Mouse (Mus musculus): ENCODE measurements around the gene Kpnb1.

The Kpnb1 gene

DNA sequence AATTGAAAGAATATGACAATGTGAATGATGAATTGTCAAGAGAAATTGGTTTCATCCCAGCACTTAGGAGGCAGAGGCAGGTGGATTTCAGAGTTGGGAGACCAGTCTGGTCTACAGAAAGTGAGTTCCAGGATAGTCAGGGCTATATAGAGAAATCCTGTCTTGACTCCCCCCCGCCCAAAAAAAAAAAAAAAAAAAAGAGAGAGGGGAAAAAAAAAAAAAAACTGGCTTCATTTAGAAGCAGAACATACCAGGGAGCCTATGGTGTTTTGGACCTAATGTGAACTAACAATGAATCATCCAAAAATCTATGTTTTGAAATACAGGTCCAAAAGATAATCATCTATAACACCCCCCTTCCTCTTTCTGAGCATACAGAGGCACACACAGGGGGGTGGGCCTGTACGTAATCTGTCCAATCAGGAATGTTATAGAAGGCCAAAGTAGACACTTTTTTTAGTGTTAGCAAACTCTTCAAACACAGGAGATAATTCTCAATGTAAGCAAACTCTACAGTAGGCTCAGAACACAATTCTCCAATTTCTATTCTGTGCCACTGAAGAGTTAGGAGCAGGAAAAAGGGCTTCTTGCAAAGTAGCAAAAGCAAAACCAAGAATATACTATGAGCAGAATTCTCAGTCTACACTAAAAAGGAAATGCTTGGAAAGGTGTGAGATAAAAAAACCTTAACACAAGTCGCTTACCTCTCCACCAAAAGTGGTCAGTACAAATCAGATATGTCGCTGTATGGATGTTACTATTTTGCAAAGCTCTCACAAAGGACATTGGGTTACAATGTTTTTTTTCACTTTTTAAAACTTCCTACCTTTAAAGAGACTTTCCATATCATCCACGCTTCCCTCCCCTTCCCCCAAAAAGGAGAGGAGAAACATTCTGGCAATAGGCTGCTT lies 1.7 kb downstream of the Kpnb1 start:
- no peak for DNase-seq

DNA sequence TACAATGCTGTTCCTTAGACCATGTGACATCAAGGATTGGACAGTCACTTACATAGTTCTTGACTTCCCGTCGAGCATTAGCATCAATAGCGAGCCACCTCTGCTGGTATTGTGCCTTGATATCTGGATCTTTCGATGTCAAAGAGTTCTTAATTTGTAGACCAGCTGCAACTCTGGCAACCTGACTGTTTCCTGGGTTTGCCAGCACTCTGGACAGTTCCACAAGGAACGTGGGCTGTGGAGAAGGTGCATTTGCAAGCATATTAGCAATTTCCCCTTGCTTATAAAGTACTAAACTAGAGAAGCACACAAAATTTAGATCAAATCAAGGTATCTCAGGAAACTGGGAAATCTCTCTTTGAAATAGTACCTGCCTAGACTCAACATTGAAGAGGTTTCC lies 2.8 kb downstream of the Kpnb1 start:
- DNase-seq, result no peak

DNA sequence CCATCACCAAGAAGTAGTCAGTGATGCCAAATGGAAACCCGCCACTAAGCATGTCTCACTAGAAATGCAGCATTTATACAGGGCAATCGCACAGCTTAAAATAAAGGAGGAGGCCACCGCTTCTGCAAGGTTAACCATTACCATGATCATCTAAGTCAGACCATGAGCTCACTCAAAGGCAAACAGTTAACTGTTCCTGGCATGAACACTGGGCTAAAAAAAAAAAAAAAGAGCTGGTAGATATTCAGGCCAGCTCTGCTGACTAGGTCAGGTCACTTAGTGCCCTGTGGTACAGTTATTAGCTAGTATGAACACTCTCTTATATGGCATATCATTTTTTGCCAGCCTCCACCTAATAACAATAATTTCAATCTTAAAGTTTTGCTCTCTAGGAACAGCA lies 5.2 kb downstream of the Kpnb1 start:
- DNase-seq, result no peak

DNA sequence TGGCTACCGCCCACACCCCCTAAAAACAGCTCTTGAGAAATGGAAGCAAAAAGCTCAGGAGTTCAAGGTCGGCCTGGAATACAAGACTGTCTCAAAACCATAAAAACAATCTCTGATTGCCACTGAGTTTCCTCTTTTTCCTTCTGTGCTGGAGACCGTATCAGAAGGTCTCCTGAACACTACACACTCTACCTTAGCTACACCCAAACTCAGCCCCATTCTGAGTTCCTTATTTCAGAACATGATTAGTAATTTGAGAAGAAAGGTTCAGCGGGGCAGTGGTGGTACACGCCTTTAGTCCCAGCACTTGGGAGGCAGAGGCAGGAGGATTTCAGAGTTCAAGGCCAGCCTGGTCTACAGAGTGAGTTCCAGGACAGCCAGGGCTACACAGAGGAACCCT lies 6.6 kb downstream of the Kpnb1 start:
- no peak for DNase-seq

DNA sequence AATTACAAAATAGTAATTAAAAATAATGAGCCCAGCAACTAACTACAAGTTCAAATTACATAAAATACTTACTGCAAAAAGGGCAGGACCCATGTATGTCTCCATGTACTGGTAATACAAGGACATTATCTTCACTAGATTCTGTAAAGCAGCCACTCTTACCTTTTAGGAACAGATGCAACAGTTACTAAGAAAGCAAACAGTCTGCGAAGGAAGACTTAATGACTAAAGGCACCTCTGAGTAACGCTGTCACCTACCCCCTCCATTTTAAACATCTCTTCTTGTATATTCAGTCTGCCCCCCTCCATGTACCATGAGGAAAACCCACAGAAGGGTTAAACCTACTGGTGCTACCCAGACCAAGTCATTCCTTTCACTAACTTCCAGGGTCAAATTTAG lies 9.5 kb downstream of the Kpnb1 start:
- DNase-seq, result no peak

DNA sequence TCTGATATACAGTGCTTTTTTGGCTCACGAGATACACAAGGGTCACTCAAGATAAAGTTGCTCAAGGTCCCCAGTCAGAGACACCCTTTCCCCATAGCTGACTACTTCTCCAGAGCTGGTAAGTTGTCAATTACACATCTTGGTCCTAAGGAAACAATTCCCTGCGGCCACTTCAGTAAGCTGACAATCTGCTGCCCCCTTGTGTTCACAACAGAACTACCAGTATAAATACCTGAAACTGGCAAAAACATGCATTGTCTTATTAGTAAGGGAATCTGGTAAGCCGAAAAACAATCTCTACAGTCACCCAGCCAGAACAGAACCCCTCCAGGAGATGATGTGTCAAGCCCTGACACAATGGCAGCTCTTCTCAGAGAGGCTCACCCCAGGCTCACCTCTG lies 10.8 kb downstream of the Kpnb1 start:
- DNase-seq, result peak; percentile 34 to 73

DNA sequence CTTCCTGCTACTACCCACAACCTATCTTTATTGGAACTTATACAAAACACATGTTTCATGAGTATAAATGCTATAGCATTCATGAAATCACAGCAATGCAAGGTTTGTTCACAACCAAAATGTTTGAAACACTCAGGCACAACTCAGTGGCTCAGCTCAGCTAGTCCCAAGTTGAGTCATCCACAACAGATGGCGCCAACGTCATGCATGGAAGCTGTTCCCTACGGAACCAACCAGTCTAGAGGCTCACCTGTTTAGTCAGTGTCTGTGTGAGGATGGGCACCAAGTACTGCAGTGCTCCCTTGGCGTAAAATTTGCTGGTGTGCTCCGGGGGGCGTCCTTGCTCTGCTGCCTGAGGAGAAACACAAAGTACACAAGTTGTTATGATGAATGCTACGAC lies 12.2 kb downstream of the Kpnb1 start:
- peak; percentile 49 to 66 for DNase-seq

DNA sequence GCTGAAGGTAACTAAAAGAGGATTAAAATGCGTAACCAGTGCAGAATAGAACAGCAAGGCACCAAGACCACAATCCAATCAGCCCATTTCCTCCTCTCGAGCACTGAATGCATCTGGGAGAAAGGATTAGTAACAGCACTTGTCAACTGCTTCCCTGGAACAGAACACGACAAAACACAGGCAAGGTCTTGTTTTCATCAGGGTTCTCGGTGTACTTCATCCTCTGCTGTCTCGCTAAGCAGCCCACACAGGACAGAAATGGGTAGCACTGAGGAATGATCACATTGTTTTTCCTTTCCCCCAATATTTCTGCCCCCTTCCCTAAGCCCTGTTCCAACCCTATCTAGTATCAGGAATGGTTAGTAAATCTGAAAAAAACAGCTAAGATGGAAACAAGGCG lies 27.3 kb downstream of the Kpnb1 start:
- DNase-seq, result no peak

DNA sequence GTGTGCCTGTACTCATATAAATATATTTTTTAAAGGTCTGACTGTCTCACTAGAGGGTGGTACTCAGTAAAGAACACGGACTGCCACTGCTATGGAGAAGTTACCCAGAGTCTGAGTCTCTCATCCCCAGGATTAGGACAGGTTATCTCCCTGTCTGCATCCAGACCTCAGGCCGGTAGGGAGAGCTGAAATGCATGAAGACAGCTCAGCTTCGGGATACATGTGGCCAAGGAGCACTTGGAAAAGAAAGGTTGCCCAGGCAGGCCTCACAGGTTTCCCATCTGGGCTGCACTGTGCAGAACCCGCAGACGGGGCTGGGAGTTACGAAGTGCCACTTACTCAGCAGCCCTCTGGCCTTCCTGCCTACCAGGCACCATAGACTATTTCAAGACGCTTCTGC lies 30.7 kb downstream of the Kpnb1 start:
- no peak for DNase-seq

DNA sequence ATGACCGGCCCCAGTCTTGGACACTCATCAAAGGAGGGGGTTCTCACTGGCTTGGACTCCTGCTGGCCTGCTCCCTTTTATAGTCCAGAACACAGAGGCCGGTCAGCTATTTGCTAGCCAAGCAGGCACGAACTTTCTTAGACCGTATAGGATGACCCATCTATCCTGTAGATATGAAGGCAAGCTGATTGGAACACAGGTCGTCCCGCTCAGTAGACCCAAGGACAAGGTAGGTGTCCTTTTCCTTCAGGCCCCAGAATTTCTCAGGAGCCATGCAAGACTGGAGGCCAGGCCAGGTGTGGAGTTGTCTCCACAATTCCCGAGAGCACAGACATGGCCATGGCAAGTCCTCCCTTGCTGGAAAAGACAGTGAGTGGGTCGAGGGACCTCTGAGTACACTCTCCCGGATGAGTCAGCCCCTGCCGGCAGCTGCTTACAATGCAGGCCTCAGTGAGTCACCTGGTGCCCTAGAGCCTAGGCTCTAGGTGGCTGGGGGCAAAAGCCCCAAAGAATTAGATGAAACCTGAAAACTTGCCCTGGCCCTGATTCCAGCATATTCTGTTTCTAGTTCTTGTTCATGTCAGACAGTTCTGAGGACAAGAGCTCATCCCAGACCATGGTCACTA lies 34.9 kb downstream of the Kpnb1 start:
- peak; percentile 39 to 57 for DNase-seq

DNA sequence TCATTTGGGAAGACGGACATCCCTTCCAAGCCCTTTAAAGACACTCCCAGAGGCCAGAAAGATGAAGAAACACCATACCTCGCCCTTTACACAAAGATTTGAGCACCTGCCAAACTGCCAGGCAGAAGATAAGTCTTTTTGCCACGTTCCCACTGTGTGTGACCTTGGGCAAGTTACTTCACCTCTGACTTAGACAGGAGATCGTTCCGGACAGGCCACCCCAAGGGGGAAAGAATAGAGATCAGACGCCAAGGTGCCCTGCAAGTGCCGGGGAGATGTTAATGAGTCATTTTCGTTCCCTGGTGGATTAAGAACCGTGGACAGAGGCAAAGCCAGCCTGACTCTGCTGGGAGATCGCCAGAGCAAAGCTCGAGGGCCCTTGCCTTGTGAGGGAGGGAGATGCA lies 35.7 kb downstream of the Kpnb1 start:
- DNase-seq, result peak; percentile 61 to 67

DNA sequence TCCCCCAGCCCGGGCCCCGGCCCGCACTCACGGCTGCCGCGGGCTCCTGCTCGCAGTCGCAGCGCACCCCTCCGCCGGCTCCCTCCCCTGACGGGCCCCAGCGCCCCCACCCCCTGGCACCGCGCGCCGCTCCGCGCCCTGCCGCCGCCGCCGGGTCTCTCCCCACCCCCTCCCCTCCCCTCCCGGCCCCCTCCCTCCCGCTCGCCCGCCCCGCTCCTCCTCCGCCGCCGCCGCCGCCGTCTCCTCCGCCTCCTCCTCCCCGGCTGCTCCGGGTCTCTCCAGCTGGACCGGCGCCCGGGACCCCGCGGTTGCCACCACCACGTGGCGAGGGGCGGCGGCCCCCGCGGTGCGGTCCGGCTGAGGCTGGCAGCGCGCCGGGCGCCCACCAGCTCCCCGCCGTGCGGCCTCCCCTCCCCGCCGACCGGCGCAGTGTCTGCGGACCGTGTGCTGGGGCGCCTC lies 36.3 kb downstream of the Kpnb1 start, which contains the start of gene Tbkbp1:
Gene Tbkbp1 (minus strand): TSS at position 153 of the 459 bp plus-strand sequence.
- peak; percentile 81 to 84 for DNase-seq

DNA sequence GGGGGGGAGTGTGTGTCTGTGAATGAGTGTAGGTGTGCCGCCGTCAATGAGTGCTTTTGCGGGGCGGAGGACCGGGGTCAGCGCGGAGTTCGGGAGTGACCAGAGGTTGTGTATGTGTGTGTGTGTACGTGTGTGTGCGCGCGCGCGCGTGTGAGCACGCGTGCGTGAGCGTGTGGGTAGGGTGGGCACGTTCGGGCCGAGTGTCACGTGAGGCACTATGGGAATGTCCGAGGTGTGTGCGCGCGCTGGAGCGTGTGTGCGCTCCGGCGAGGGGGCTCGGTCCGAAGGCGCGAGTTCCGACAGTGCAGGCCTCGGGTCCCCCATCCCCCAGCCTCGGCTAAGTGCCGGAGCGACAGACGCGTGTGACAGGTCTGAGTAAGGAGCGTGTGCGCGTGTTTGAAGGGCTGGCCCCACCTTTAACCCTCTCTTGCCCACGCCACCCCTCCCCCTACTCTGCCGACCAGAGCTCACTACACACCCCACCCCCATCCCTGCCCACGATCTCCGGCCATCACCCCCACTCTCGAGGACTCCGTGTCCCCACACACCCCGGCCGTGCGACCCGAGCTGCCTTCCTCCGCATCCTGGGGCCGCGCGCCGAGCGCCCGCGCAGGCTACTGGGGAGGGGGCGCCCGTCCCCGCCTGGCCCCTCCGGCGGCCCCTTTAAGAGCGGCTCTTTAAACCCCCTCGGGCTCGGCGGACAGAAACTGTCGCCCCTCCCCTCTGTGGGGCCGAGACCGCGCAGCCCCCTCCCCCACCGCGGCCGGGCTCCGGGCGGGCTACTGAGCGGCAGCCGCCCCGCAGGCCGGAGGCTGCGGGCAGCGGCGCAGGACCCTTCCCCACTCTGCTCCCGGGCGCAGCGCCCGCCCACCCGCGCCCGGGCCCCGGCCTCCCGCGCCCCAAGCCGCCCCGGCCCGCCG lies 37.0 kb downstream of the Kpnb1 start:
- peak; percentile 87 to 90 for DNase-seq

DNA sequence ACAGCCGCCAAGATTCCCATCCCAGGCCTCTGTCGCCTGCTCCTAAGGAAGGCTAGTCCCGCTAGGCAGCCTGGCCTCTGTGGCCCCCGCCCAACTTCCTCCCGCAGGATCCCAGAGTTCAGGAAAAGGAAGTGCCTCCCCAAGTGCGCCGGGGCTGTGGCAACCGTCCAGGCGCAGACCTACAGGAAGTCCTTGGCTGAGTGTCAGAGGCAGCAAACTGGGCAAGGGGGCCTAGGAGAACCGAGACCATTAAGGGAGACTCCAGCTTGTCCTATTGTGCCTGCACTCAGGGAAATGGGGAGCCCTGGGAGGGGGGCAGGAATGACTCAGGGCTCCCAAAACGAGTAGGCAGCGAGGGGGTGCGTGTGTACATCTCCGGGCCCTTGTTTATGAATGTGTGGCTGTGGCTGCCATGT lies 37.7 kb downstream of the Kpnb1 start:
- DNase-seq, result peak; percentile 78 to 82

DNA sequence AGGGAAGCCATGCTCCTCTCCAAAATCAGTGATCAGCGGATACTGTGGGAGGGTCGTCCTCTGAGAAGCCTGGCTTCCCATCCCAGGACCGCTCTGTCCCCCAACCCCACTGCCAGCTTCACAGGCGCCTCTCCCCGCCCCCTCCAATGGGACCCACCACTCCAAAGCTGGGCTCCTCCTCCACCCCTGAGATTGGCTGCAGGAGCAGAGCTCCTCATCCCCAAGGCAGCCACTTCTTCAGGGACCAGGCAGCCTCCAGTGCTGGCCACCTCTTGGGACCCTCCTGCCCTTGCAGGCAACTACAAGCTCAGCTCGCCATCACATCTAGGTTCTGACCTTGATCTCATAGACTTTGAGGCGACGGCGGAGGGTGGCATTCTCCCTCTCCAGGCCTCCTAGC lies 38.7 kb downstream of the Kpnb1 start:
- no peak for DNase-seq

DNA sequence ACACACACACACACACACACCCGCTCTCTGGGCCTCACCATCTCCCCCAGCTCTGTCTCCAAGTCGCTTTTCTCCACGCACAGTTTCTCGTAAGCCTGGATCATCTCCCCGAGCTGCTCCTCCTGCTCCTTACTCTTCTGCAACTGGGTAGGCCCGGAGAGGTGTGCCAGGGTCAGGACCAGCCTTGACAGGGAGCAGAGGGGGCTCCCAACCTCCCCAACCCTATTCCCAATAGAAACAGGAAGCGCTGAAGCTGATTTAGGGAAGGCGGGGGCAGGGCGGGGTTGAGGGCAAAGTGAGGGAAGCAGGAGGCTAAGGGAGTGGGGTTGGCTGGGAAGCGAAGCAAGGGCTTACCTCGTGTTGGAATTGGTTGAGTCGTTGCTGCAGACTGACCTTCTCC lies 39.1 kb downstream of the Kpnb1 start:
- no peak for DNase-seq

DNA sequence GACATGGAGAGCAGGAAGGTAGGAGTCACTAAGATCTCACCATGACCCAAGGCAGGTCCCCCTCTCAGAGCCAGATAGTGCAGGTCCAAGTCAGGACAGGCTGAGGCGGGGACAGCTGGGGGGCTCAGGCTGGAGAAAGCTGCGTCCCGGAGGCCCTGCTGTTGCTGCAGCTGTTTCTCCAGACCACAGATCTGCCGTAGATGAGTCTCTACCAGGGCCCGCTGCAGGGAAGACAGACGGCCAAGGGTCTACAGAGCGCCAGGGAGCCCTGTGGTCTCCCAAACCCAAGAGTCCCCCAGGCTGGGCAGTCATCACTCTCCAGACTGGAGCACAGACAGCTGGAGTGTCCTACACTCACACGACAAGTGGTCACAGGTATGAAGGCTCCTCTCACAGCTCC lies 40.3 kb downstream of the Kpnb1 start:
- no peak for DNase-seq

DNA sequence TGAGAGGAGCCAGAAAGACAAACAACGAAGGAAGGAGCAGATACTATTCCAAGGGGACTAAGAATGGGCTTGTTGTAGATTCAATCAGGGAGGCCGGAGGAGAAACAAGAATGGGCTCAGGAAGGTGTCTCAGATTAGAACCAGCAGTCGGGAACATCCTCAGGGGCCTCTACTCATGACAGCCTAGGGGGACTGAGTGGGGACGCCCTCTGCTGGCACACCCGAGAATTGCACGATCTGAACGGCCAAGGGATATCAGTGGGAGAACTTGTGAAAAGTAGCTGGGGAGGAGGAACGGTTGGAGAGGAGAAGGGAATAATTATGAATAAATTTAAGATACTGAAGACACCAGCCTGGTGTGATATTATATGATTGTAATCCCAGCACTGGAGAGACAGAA lies 41.0 kb downstream of the Kpnb1 start:
- peak; percentile 80 to 84 for DNase-seq

DNA sequence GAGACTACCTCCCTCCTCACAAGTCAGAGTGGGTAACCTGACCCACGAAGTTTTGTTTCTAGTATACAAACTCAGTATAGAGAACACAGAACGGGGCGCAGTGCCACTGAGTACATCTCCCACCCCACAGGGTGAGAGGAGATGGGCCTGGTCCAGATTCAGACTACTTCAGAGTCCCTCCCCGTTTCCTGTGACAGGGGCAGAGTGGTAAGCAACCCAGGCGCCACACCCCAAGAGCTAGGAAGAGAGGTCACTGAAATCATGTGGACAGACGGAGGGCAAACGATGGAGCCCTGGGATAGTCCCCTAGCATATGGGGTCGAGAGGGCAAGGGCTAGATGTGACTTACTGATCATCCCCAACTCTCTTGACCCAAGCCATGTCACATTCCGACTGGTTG lies 41.7 kb downstream of the Kpnb1 start:
- DNase-seq, result no peak

DNA sequence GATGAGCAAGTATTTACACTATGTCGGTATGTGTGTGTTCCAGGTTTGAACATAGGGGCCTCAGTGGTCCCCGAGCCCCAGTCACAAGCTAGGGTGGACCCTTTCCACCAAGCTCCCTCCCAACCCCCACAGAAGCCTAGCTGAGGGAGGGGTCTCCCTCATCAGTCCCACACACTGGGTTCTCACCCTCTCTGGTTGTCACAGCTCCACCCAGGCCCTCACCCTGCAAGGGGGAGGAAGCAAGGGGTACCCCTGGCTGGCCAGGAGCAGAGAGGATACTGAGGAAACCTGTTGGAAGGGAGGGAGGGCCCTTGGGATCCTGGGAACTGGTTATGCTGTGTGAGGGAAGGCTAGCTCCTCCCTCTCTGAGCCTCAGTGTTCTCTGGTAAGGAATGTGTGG lies 42.4 kb downstream of the Kpnb1 start:
- no peak for DNase-seq

DNA sequence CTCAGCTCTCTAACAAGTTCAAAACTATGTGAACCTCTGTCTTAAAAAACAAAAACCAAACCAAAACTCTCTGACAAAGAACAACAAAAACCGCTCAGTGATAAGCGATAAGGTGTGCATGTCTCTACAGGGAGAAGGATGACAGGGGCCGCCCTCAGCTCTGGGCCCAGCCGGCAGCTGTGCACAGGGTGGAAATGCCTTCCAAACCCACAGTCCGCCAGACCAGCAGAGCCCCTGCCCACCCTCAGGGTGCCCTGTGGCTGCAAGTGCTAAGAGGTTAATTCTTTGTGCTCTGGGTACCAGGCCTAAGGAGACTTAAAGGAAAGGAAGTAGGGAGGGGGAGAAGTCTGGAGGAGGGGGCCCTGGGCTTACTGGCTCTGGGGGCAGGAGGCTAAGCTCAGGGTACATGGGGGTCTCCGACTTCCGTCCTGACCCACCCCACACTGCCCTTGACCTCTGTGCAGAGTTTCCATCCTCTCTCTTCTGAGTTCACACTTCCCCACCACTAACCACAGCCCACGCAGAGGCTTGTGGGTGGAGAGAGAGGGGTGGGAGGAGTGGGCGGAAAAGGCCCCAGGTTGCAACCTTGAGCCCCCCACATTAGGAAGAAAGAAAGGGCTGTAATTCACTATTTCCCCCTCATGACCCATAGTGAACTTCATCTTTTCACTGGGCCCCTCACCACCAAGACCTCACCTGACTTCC lies 44.3 kb downstream of the Kpnb1 start:
- no peak for DNase-seq

DNA sequence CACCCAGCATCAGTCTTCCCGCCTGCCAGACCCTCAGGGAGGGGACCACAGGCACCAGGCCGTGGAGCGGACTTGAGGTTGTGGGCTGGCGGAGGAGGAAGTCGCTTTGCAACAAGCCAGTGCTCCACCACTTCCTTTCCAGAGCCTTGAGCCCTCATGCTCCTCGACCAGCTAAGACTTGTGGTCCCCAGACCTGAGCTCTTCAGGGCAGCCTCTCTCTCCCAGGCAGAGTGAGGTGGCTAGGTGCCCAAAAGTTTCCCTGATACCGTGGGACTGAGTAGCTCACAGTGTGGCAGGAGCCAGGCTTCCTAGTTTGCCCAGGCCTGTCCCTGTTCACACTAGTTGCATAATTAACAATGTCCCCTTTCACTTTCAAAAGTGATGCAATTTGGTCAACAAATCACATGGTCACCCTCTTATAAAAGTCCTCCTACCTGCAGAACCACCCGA lies 45.5 kb downstream of the Kpnb1 start:
- DNase-seq, result no peak

All from cerebellum, postnatal 25 days (tissue).